Mouse (Mus musculus) spleen, adult 2 months (tissue): ENCODE data around the gene Sema3a.

Experiments used
- CTCF ChIP-seq: fragments of 200-500 bp; IDR thresholded peaks from 2 replicates; pipeline ENCODE4 v1.5.1; 2011; ENCODE audit warnings: mild to moderate bottlenecking, inconsistent platforms; ENCODE audit not compliant: insufficient read depth, insufficient read length, insufficient replicate concordance; ENCODE audit errors: extremely low read depth
- POLR2A ChIP-seq: fragments of 200-500 bp; IDR thresholded peaks from 2 replicates; pipeline ENCODE4 v1.6.1; 2011; ENCODE audit warnings: low read depth, low read length, inconsistent platforms

DNA sequence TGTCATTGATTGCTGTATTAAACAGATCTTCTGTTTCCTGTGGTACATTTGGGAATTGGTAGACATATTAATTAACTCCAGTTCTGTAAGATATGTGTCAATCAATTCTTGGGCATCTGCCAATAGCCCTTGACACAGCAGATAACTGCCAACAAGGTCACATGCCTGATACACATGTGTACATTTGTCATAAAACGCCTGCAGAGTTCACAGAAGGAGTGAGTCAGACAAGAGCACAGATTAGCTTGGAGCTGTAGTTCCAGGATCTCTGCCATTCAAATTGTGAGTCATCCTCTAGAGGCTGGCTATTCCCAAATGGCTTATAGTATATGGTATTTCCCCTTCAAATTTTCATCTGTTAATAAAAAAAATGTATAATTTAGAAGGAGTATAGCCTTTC, 352.4 kb downstream of the Sema3a start:
- TF ChIP-seq CTCF (no peak), POLR2A (no peak)
